Mouse (Mus musculus) megakaryocyte, embryonic 14.5 days (primary cell): ENCODE results near the gene Pik3ca. TPM values are rescaled to one million over a fixed set of nuclear protein-coding genes. Genes with fewer than 3 reads are reported as not detected.

Experiments used
- H3K27me3 ChIP-seq: replicated peaks from 2 replicates; pipeline ENCODE3; 2012; ENCODE audit warnings: inconsistent platforms
- H3K36me3 ChIP-seq: replicated peaks from 2 replicates; pipeline ENCODE3; 2012; ENCODE audit warnings: low read length, inconsistent platforms, mixed read lengths
- H3K4me1 ChIP-seq: 2 replicates; pipeline ENCODE4 v1.6.1; 2012; ENCODE audit warnings: inconsistent platforms
- H3K4me3 ChIP-seq: replicated peaks from 2 replicates; pipeline ENCODE3; 2012; ENCODE audit warnings: moderate library complexity, mild to moderate bottlenecking, inconsistent platforms
- H3K9me3 ChIP-seq: 2 replicates; pipeline ENCODE4 v1.6.1; 2012; ENCODE audit warnings: inconsistent platforms
- FLI1 ChIP-seq: IDR thresholded peaks from 2 replicates; pipeline ENCODE4 v1.6.1; 2012; ENCODE audit warnings: low read length, inconsistent platforms, mixed read lengths
- GATA1 ChIP-seq: IDR thresholded peaks from 3 replicates; pipeline ENCODE4 v1.6.1; 2012; ENCODE audit warnings: mixed read lengths, low read length, inconsistent platforms, borderline replicate concordance
- polyA plus RNA-seq: library from polyadenylated mRNA; stranded (reverse); fragments of >175 nt; gene quantifications from 2 replicates; pipeline ENCODE4 v1.2.3, GENCODE M21; 2012; ENCODE audit warnings: low replicate concordance; ENCODE audit not compliant: insufficient read depth

The Pik3ca gene
- polyA plus RNA-seq, 1 experiment: 0.81 TPM

DNA sequence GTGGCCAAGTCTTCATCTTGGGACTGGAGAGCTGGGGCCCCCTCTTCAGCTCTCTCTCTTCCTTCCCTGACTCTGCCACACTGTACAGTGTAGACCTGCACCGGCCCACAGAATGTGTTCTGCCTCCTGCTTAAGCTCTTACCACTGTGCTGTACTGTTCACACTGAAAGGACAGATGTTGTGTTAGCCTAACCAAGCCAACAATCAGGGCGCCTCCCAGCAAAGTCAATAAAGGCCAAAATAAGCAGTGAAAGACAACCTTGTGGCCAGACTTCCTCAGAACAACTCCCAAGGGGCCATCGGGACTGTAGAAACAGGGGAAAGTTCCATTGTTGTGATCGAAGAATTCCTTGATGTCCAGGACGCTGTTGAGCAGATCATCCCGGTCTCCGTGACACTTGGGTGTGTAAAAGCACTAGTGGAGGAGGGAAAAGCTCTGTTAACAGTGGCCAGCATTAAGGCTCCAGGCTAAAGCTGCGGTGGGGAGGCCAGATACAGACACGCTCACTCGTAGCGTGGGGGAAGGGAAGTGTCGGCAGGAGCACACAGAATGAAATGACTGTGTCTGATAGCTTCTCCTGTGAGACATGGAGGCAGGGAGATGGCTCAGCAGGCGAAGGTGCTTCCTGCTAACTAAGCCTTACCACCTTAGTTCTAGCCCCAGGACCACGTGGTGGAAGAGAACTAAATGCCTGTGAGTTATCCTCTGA, 74.9 kb downstream of the Pik3ca start:
- H3K9me3 ChIP-seq: no peaks in the 10 kb centered on the region
- H3K4me1 ChIP-seq: no peaks in the 10 kb centered on the region
- TF ChIP-seq GATA1 (no peak), FLI1 (no peak)
- H3K4me3 ChIP-seq: no peak overlapping the region
- H3K27me3 ChIP-seq: peaks cover 11% of the 10 kb centered on the region
- H3K36me3 ChIP-seq: no peaks in the 10 kb centered on the region

DNA sequence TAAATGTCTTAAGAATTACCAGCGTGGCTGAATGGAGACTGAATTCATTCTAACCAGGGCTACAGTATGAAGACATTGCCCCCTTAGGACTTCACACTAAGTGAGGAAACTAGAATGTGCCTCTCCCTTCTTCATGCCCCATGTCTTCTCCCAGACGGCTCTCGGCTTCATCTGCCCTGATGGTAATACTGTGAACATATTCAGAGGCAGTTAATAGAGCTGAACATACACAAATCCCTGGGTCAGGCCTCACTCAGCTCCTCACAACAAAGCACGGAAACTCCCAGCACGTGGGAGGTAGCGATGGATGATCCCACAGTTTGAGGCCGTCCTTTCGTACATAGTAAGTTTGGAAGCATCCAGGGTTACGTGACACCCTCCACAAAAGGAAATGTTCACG, 75.7 kb downstream of the Pik3ca start:
- Histone ChIP-seq H3K9me3 (no peaks in the 10 kb centered on the region), H3K4me3 (no peak overlapping the region), H3K4me1 (no peaks in the 10 kb centered on the region), H3K36me3 (no peaks in the 10 kb centered on the region), H3K27me3 (peaks cover 11% of the 10 kb centered on the region)
- TF ChIP-seq GATA1 (no peak), FLI1 (no peak)

DNA sequence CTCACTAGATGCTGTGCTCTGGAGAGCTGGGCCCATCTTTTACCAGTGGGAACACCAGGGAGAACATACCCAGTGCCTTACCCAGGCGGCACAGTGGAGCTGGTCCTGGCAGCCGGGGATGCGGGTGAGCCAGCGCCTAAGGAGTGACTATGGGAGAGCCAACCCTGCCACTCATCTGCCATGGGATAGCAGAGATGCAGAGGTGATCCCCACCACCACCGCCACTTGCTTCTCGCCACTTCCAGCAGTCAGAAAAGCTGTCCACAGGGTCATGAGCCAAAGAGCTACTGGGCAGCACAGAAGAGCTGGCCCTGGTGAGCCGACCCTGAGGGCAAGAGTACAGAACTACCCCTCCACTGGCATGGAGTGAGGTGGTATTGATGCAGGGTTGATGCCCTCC, 82.5 kb downstream of the Pik3ca start:
- H3K27me3 ChIP-seq: peaks cover 11% of the 10 kb centered on the region
- TF ChIP-seq FLI1: no peak
- no peaks in the 10 kb centered on the region for H3K9me3 ChIP-seq
- H3K36me3 ChIP-seq: no peaks in the 10 kb centered on the region
- peaks cover 10% of the 10 kb centered on the region; the same call in 1 of the 2 replicates for H3K4me1 ChIP-seq
- H3K4me3 ChIP-seq: no peak overlapping the region

DNA sequence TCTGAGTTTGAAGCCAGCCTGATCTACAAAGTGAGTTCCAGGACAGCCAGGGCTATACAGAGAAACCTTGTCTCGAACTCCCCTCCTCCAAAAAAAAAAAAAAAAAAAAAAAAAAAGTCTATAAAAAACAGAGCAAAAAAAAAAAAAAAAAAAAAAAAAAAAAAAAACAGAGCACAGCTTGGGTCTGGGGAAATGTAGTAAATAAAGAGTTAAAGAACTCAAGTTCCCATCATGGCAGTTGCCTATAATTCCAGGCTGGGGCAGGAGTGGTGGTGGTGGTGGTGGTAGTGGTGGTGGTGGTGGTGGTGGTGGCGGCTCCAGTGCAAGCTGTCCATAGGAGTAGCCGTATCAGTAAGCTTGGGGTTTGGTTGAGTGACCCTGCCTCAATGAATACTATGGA, 85.6 kb downstream of the Pik3ca start:
- Histone ChIP-seq H3K4me3 (no peak overlapping the region), H3K36me3 (no peaks in the 10 kb centered on the region), H3K27me3 (peaks cover 12% of the 10 kb centered on the region), H3K9me3 (no peaks in the 10 kb centered on the region), H3K4me1 (peaks cover 13% of the 10 kb centered on the region; the same call in 1 of the 2 replicates)
- no peak for TF ChIP-seq FLI1
- TF ChIP-seq GATA1: no peak

DNA sequence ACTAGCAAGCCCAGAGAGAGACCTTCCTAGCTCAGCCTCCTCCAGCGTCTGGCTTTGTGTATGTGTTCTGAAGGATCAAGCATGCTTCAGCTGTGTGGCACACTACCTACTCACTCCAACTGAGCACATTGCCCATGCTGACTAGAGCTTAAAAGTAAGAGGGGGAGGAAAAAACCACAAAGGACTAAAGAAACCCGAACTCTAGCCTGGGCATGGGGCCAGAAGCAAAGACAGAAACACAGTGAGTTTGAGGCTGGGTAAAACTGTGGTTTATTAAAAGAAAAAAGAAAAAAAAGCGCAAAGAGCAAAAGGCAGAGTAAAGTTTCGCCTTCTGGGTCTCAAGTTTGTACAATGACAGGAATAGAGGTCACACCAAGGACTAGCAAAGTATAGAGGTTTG, 89.1 kb downstream of the Pik3ca start:
- Histone ChIP-seq H3K27me3 (peaks cover 9% of the 10 kb centered on the region), H3K9me3 (no peaks in the 10 kb centered on the region), H3K4me1 (0 out of 2 replicates have a peak, but pooled peaks cover 3% of the 10 kb centered on the region), H3K36me3 (no peaks in the 10 kb centered on the region), H3K4me3 (no peak overlapping the region)
- TF ChIP-seq GATA1 (no peak), FLI1 (no peak)

DNA sequence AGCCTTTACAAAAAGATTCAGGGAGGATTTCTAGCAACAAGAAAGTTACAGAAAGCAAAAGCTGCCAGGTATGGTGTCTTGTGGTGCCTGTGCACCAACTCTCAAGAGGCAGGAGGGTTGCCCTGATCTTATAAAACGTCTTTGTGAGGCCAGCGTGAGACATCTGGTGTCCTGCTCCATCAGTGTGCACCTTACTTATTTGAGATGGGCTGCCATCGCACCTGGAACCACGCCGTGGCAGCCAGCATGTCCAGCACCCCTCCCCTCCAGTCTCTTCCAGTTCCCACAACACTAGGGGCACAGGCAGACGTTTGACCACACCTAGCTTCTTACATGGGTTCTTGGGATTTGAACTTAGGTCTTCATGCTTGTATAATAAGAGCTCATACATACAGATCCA, 90.7 kb downstream of the Pik3ca start:
- Histone ChIP-seq H3K9me3 (no peaks in the 10 kb centered on the region), H3K36me3 (no peaks in the 10 kb centered on the region), H3K4me1 (0 out of 2 replicates have a peak, but pooled peaks cover 3% of the 10 kb centered on the region), H3K4me3 (no peak overlapping the region), H3K27me3 (peaks cover 7% of the 10 kb centered on the region)
- no peak for TF ChIP-seq FLI1
- no peak for TF ChIP-seq GATA1

DNA sequence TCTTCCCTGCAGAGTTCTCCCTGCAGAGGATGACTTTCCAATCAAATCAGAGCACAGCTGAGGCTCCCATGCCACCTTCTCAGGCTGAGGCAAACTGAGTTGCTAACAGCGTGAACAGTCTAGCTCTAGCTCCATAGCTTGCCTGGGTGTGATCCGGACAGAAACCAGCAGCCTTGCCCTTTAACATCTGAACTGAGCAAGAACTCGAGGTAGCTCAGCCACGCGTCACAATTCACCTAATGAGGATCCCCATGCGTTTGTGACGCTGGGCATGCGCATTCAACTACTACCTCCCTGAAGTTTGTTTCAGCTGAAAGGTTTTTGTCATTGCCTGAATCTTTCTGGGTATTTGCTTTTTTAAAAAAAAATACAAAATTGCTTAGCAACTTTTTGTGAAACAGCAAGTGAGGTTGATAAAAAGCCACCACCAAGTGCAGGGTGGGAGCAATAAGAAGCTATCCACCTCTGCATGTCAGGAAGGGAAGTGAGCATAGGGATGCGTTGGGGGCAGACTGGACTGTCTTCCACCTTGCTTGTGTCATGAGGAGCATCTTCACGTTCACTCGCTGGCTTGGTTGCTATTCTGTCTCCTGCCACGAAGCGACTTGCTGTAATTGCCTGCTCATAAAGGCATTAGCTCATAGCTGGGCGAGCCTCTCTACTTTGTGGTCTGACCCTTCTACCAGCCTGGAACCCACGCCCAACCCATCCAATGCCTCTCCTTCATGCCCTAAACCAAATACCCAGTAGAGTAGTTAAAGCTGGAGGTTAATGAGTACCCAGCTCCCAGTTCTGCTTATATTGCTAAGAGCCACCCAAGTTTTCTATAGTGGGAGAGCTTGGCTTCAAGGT, 92.8 kb downstream of the Pik3ca start:
- Histone ChIP-seq H3K36me3 (no peaks in the 10 kb centered on the region), H3K4me1 (peaks cover 3% of the 10 kb centered on the region; the same call in 1 of the 2 replicates), H3K9me3 (no peaks in the 10 kb centered on the region), H3K27me3 (peaks cover 9% of the 10 kb centered on the region), H3K4me3 (peak overlapping the region; percentile 46)
- TF ChIP-seq GATA1 (no peak), FLI1 (no peak)

DNA sequence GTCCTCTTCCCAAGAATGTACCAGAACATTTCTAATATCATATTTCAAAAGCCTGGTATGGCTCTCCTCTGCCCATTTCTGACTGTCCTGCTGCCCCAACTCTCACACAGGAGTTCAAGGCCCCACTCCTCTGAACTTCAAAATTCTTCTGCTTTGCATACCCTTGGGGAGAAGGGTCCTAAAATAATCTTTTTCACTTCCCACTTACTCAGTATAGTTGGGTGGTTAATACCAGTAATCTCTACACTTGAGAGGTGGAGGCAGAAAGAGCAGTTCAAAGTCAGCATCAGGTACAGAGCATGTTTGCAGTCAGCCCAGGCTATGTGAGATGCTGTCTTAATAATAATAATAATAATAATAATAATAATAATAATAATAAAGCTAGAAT, 93.5 kb downstream of the Pik3ca start:
- no peaks in the 10 kb centered on the region for H3K36me3 ChIP-seq

DNA sequence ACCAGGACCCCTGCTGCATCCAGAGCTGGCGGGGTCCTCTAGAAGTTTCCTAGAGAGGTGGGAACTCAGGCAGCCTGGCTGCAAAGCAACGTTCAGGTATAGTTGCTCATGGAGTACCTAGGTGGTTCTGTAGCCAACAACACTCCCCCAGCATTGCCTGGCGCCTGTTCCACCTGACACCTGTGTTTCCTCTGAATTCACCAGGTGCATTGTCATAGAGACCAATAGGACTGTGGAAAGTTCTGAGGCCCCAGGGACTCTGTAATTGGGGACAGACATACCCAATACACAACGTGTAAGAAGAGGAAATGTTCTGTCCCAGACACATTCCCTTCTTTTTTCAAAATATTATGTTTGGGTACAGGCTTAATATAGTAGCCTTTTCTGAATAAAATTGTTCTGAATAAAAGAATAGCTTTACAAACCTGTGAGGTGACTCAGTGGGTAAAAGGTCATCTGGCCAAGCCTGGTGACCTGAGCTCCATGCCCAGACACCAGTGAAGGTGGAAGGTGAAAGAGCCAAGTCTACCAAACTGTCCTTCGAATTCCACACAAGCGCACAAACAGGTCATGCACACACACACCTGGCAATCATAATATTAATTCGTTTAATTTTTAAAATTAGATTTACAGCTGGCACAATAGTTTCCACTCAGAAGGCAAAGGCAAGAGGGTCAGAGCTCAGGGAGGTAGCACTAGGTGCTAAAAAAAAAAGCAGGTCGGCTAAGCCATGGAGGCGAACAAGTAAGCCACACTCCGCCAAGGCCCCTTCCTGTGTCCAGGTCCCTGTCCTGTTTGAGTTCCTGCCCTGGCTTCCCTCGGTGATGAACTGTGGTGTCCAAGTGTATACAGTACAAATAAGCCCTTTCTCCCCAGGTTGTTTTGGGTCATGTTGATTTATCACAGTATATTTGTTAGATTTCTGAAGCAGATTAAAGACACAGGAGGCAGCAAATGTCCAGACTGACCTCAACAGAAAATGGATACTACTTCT, 94.9 kb downstream of the Pik3ca start, which contains the start of gene Kcnmb3:
Gene Kcnmb3, minus strand, starts transcription at position 135 of the 994 bp plus-strand sequence.
- no peak for TF ChIP-seq FLI1
- no peak for TF ChIP-seq GATA1
- Histone ChIP-seq H3K36me3 (no peaks in the 10 kb centered on the region), H3K27me3 (peaks cover 15% of the 10 kb centered on the region), H3K9me3 (no peaks in the 10 kb centered on the region), H3K4me1 (no peaks in the 10 kb centered on the region; the same call in 1 of the 2 replicates), H3K4me3 (no peak within 1 kb of the TSS)

More for the DNA sequence above, 93.5 kb downstream of the Pik3ca start:
- no peaks in the 10 kb centered on the region for H3K9me3 ChIP-seq
- peaks cover 3% of the 10 kb centered on the region; the same call in 1 of the 2 replicates for H3K4me1 ChIP-seq
- TF ChIP-seq FLI1: no peak
- no peak for TF ChIP-seq GATA1
- peaks cover 9% of the 10 kb centered on the region for H3K27me3 ChIP-seq
- H3K4me3 ChIP-seq: no peak overlapping the region
